Mouse (Mus musculus) testis, postnatal 10 days (tissue): Measurements from ENCODE around the gene Olfr95.
"Not testable (repeated sequence)": the region's sequence is repeated elsewhere in the genome, so short reads cannot be mapped to it uniquely, and the experiment has no call there.

ENCODE experiments used
- DNase-seq: peaks from one replicate; pipeline ENCODE4 v3.0.0; 2021; ENCODE audit warnings: low spot score

Gene Olfr95

GRCm38 (mm10) chr17:37213018-37213417 is at the start of gene Olfr95:
Gene Olfr95, minus strand, starts transcription at chr17:37213118.
- DNase-seq: no peak

GRCm38 (mm10) chr17:37250544-37250943 is 37.6 kb upstream of the Olfr95 start:
- no peak for DNase-seq

GRCm38 (mm10) chr17:37249460-37249859 is 36.5 kb upstream of the Olfr95 start:
- DNase-seq: no peak

- DNase-seq: peak; percentile 50
Observed at GRCm38 (mm10) chr17:37246715-37247114, 33.8 kb upstream of the Olfr95 start.

GRCm38 (mm10) chr17:37242198-37242597 is 29.3 kb upstream of the Olfr95 start:
- no peak for DNase-seq

GRCm38 (mm10) chr17:37237230-37237629 is 24.3 kb upstream of the Olfr95 start, which contains the start of gene Olfr97:
Gene Olfr97, minus strand, starts transcription at chr17:37237330.
- not testable (repeated sequence) for DNase-seq

- DNase-seq: no peak
Observed at GRCm38 (mm10) chr17:37221879-37222278, 9.0 kb upstream of the Olfr95 start.

- no peak for DNase-seq
Observed at GRCm38 (mm10) chr17:37219846-37220245, 6.9 kb upstream of the Olfr95 start, which contains the start of gene Olfr96. Gene Olfr96, plus strand, starts transcription at chr17:37220146.

- DNase-seq: no peak
Observed at GRCm38 (mm10) chr17:37218486-37218885, 5.6 kb upstream of the Olfr95 start.

- DNase-seq: peak; percentile 43
Observed at GRCm38 (mm10) chr17:37210884-37211768, 1.8 kb downstream of the Olfr95 start.

- DNase-seq: no peak
Observed at GRCm38 (mm10) chr17:37203917-37204236, 9.0 kb downstream of the Olfr95 start.

GRCm38 (mm10) chr17:37203206-37203916 is 9.6 kb downstream of the Olfr95 start:
- DNase-seq: peak; percentile 86

- no peak for DNase-seq
Observed at GRCm38 (mm10) chr17:37200894-37201293, 12.0 kb downstream of the Olfr95 start, which contains the start of gene Olfr94. Gene Olfr94, minus strand, starts transcription at chr17:37200994.

GRCm38 (mm10) chr17:37196845-37197724 is 15.8 kb downstream of the Olfr95 start:
- peak; percentile 44 for DNase-seq

GRCm38 (mm10) chr17:37194782-37195181 is 18.1 kb downstream of the Olfr95 start:
- no peak for DNase-seq

- no peak for DNase-seq
Observed at GRCm38 (mm10) chr17:37193656-37194055, 19.3 kb downstream of the Olfr95 start, which contains the start of gene Ubd. Gene Ubd, plus strand, starts transcription at chr17:37193892.

GRCm38 (mm10) chr17:37193032-37193431 is 19.9 kb downstream of the Olfr95 start:
- DNase-seq: no peak

GRCm38 (mm10) chr17:37190711-37191110 is 22.2 kb downstream of the Olfr95 start:
- peak; percentile 61 for DNase-seq

- no peak for DNase-seq
Observed at GRCm38 (mm10) chr17:37185474-37185873, 27.4 kb downstream of the Olfr95 start.

GRCm38 (mm10) chr17:37161394-37161793 is 51.5 kb downstream of the Olfr95 start, which contains the start of gene Olfr93:
Gene Olfr93, minus strand, starts transcription at chr17:37161494.
- DNase-seq: no peak
